Mouse (Mus musculus): ENCODE measurements at regions not wholly inside any gene's neighbourhood (a gene's known extent, or its start where the extent isn't known, plus 50 kb on each side); places are given as distances from the start of the nearest gene placed in this dataset.

DNA sequence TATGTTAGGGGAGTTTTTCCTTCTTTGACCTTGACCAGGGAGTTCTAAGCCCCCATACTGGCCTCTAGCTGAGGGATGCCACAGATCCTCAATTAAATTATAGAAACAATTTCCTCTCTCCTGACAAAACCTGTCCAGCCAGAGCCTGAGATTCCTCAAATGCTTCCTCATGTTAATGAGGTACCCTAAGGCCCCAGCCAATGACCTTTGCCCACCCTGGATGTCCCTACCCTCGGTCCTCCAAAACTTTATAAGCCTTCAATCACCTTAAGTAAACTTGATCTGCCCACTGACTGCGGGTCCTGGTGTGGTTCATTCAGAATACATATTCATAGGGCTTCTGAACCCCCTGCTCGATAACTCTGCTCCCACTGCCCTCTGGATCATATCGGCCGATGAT, 227.7 kb upstream of the Vstm2b start:
- in situ Hi-C loops (cut with MboI, MseI), result no loop called here

GRCm38 (mm10) chr7:40671068-40671467, 227.1 kb upstream of the Vstm2b start:
- in situ Hi-C loops (cut with MboI, MseI), result no loop called here

DNA sequence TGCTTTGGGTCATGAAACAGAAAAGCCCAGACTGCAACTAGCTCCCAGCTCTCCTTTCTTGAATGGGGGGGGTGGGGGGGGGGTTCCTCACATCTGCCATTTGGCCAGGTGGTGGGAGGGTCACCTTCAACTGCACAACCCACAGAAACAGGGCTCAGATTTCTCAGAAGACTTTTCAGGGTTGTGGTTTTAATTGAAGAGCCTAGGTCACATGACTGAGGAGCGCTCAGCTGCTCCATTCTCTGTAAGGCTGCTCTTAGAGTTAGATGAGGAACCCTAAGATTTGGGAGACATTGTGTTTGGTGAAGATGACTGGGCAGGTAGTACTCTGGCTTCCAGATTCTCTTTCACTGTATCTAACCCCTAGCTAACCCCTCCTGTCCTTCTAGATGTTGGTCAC, 225.8 kb upstream of the Vstm2b start:
- in situ Hi-C loops (cut with MboI, MseI), result no loop called here

GRCm38 (mm10) chr7:40674397-40674796, 223.7 kb upstream of the Vstm2b start:
- in situ Hi-C loops (cut with MboI, MseI), result no loop called here

GRCm38 (mm10) chr7:40677601-40678000, 220.5 kb upstream of the Vstm2b start:
- in situ Hi-C loops (cut with MboI, MseI), result no loop called here

DNA sequence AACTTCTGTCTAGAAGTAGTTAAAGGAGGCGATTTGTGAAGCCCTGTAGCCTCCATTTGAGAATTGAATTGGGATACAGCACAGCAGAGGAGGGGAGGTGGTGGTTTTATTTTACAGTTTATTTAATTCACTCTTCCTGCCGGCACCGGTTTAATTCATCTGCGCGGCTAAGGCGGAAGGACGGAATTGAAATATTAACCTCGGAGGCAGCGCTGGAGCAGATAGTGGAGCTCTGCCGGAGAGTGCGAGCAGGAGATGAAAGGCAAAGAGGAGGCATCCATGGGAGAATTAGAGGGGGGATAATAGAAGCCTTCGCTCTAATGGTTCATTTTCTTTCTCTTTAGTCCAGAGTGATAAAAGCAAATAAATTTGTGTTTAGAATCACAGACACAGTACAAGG, 217.6 kb upstream of the Vstm2b start:
- in situ Hi-C loops (cut with MboI, MseI), result no loop called here

- in situ Hi-C loops (cut with MboI, MseI), result no loop called here
Observed at GRCm38 (mm10) chr7:40680993-40681392, 217.1 kb upstream of the Vstm2b start.

DNA sequence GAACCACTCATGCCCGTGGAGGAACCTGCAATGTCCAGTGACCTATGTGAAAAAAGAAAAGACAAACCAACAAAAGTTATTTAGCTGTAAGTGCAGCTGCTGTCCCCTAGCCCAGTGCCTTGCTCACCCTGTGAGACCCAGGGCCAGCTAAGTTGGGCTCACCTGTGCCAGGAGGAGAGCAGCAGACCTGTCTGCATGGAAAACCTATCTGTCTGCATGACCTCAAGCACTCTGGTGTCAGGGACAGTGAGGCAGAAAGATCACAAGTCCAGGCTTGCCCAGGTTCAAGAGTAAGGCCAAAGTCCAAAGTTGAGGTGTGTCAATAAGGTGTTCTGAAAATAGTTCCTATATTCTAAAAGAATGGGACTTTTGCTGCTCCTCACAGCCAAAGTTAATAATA, 215.0 kb upstream of the Vstm2b start:
- in situ Hi-C loops (cut with MboI, MseI), result no loop called here

DNA sequence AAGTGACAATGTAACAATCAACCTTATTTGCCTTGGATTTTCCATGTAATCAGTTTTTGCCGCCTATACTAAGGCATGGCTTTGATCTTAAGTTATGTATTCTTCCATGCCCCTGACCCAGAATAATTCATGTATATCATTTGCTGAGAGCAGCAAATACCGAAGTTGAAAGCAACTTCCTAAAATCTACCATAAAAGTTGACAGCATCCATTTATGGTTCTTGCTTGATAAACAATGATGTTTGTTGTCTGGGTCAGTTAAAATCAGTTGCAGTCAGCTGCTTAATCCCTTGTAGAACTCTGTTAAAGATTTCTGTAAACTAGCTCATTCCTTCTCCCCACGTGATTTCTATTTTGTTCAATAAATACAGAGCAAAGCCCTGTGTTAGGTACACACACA, 214.5 kb upstream of the Vstm2b start:
- in situ Hi-C loops (cut with MboI, MseI), result no loop called here

GRCm38 (mm10) chr7:40687005-40687404, 211.1 kb upstream of the Vstm2b start:
- in situ Hi-C loops (cut with MboI, MseI), result no loop called here

GRCm38 (mm10) chr7:40688546-40688945, 209.6 kb upstream of the Vstm2b start:
- in situ Hi-C loops (cut with MboI, MseI), result no loop called here

- in situ Hi-C loops (cut with MboI, MseI), result no loop called here
Observed at GRCm38 (mm10) chr7:40693755-40694154, 204.4 kb upstream of the Vstm2b start.

- in situ Hi-C loops (cut with MboI, MseI), result no loop called here
Observed at GRCm38 (mm10) chr7:40697551-40697950, 200.6 kb upstream of the Vstm2b start.

- in situ Hi-C loops (cut with MboI, MseI), result no loop called here
Observed at GRCm38 (mm10) chr7:40698309-40698708, 199.8 kb upstream of the Vstm2b start.

- in situ Hi-C loops (cut with MboI, MseI), result no loop called here
Observed at GRCm38 (mm10) chr7:40699633-40700032, 198.5 kb upstream of the Vstm2b start.

DNA sequence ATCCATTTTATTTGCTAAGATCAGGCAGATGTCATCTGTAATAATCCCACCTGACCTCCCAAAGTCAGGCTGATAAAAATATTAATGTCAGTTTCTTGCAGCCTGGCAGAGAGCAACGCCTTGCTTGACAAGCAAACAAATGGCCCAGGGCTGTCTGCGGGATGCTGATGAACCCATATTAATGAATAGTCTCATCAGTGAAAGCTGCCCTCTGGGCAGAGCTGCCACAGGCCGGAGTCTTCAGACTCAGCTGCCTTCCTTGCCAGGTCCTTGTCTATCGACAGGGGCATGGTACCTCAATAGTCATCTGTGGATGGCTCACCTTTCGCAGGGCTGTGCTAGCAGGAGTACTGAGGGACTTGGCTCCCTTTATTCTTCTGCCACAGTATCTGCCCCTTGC, 197.5 kb upstream of the Vstm2b start:
- in situ Hi-C loops (cut with MboI, MseI), result no loop called here

- in situ Hi-C loops (cut with MboI, MseI), result no loop called here
Observed at GRCm38 (mm10) chr7:40702191-40703045, 195.7 kb upstream of the Vstm2b start.

DNA sequence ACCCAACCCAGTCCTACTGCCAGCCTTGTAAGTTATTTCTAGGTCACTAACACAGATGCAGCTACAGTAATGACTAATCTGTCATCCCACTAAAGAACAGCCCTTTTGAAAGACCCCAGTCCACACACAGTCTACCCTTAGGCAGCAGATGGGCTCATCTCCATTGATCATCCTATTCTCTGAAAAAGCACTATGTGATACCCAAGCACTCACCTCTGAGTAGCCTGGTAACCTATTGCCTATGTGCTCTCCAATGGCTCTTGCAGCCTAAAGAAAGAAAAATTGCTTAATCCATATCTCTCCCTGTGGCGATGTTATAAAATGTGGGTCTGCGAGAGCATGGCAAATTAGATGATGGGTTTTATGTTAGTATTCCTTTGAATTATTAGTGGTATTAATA, 189.9 kb upstream of the Vstm2b start:
- in situ Hi-C loops (cut with MboI, MseI), result no loop called here

- in situ Hi-C loops (cut with MboI, MseI), result no loop called here
Observed at GRCm38 (mm10) chr7:40717991-40718390, 180.1 kb upstream of the Vstm2b start.

DNA sequence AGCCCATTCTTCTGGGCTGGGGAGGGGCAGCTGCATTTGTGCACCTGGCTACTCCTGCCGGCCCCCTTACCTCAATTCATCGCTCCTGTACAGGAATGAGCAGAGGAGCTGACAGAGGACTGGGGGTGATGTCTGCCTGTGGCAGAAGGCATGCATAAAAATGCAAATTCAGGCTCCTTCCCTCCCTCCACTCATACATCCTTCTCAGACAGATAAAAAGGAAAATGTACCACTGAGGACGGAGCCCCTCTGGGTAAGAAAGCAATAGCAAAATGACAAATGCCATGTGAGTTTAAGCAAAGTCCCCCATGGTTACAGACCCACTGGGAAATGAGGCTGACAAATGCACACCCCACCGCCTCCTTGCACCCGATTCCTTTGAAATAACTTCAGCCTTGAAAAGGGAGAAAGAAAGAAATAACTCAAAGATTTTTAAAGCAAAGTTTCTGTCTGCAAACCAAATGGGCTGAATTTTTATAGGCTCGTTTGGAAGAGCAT, 161.1 kb upstream of the Vstm2b start:
- in situ Hi-C loops (cut with MboI, MseI), result loop anchor here in 1 of 2 experiments (10.0 kb wide), 1 partner anchor 1122 kb away; no protein-coding TSS in a partner anchor

- in situ Hi-C loops (cut with MboI, MseI), result loop anchor here in 1 of 2 experiments (10.0 kb wide), 1 partner anchor 1123 kb away; no protein-coding TSS in a partner anchor
Observed at GRCm38 (mm10) chr7:40737496-40737895, 160.6 kb upstream of the Vstm2b start.

GRCm38 (mm10) chr7:40738174-40738573, 160.0 kb upstream of the Vstm2b start:
- in situ Hi-C loops (cut with MboI, MseI), result loop anchor here in 1 of 2 experiments (10.0 kb wide), 1 partner anchor 1123 kb away; no protein-coding TSS in a partner anchor

DNA sequence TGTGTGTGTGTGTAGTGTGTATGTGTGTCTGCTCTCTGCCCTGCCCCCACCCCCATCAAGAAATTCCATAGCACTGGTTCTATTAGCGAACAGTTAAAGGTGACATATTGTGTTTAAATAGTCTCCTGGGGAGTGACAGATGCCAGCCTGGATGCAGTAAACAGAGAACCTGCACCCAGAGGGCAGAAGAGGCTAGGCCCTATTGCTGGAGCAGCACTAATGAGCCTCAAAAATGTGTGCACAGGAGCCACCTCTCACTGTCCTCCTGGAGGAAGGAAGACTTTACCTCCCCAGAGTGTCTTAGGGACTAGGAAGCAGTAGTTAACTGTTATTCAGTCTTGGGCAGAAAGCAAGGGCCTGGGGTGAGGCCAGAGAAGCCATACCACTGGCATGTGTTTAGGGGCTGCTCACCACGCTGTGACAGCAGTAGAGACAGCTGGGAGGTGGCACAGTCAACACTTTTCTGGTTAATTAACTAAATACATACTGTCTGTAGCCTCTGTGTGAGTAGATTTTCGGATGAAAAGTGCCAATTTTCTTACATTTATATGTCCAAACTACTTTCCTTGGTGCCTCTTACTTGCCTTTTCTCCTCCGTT, 155.5 kb upstream of the Vstm2b start:
- in situ Hi-C loops (cut with MboI, MseI), result no loop called here

All from T-helper 17 cell (primary cell).